Comparison of ENCODE assay signal across 23 mouse cellular contexts in genomic region chr13:15879576-15879975, GRCm38 (mm10).
DNase-seq lines count a peak whose midpoint lies in the region; ATAC-seq and TF ChIP-seq lines count a peak whose summit lies in the region.
"Had no signal": no experiment of that assay in that cellular context is flagged by ENCODE, and none has a peak within 500 bp of the region (broad histone marks: within the 10 kb centered on the region; RNA-seq: fewer than 3 reads in every experiment).

No protein-coding gene starts in this region.

- in situ Hi-C loops in Patski (cut with MboI; ENCODE audit: low pct_unique_long_range_greater_than_20kb), result loop anchor here (10.0 kb wide), 1 partner anchor 125 kb away; no protein-coding TSS in a partner anchor

- H3K36me3 ChIP-seq in kidney, postnatal 0 days (ENCODE audit: insufficient read depth, low read length), result no peaks in the 10 kb centered on the region
- H3K36me3 ChIP-seq in myocyte (ENCODE audit: control insufficient read depth, insufficient read depth), result no peaks in the 10 kb centered on the region
- H3K36me3 ChIP-seq: embryonic facial prominence, embryonic 10.5 days; embryonic facial prominence, embryonic 12.5 days; forebrain, embryonic 10.5 days; forebrain, embryonic 12.5 days had no signal

- H3ac ChIP-seq in myocyte (ENCODE audit: control insufficient read depth, insufficient read length), result no peak overlapping the region

- TF ChIP-seq POLR2A in myocyte (IDR thresholded peaks at IDR 0.05; ENCODE audit: insufficient read length, low read depth), result no peak

- H3K27ac ChIP-seq in kidney, postnatal 0 days, result no peak overlapping the region
- H3K27ac ChIP-seq: embryonic facial prominence, embryonic 10.5 days; embryonic facial prominence, embryonic 12.5 days; forebrain, embryonic 10.5 days; forebrain, embryonic 12.5 days had no signal

- H3K4me2 ChIP-seq in kidney, postnatal 0 days (ENCODE audit: low read length), result no peak overlapping the region
- H3K4me2 ChIP-seq in myocyte (ENCODE audit: low read depth), result no peak overlapping the region
- H3K4me2 ChIP-seq: embryonic facial prominence, embryonic 12.5 days; forebrain, embryonic 12.5 days had no signal

- POLR2A ChIA-PET in Patski (lab: Charles Lee), result interaction anchor here (0.6 kb wide), 1 partner anchor 108 kb away, joined by 3 read pairs; no protein-coding TSS in a partner anchor

- H3K79me2 ChIP-seq in myocyte (ENCODE audit: control insufficient read depth, insufficient read depth), result no peaks in the 10 kb centered on the region

- TF ChIP-seq CTCF in kidney, postnatal 0 days (IDR thresholded peaks at IDR 0.05; ENCODE audit: low read depth), result no peak
- no peak for TF ChIP-seq CTCF in Patski (IDR thresholded peaks at IDR 0.05)

- DNase-seq in kidney, postnatal 0 days (ENCODE audit: low spot score), result peak; percentile 62
- no peak for DNase-seq in kidney, postnatal 36 days
- DNase-seq in 3T3-L1 (ENCODE audit: low read depth, low spot score) (peak; percentile 62), Patski (ENCODE audit: low read depth, low spot score) (no peak)
- no peak for DNase-seq in adrenal gland, postnatal 4 days (ENCODE audit: low spot score in 2 of 2)
- DNase-seq in kidney, adult 8-10 months, result no peak
- DNase-seq: adrenal gland, adult 8-10 months; adrenal gland, postnatal 14 days; B cell, adult 2 months; cerebellum, adult 11-12 months; cerebellum, adult 2 months; cerebellum, adult 9-10 months; cerebellum, postnatal 10 days; cerebellum, postnatal 25 days had no signal

- ATAC-seq in kidney, postnatal 0 days (replicated peaks; ENCODE audit: low FRiP score, low read depth), result no peak
- peak; percentile 42 for ATAC-seq in Patski
- ATAC-seq: activated CD4-positive, CD25-positive, alpha-beta regulatory T cell, adult 4 months; forebrain, embryonic 14.5 days; forebrain, embryonic 16.5 days had no signal

- H3K9me3 ChIP-seq in kidney, postnatal 0 days (replicated peaks; ENCODE audit: low read length), result no peaks in the 10 kb centered on the region
- H3K9me3 ChIP-seq: embryonic facial prominence, embryonic 10.5 days; embryonic facial prominence, embryonic 12.5 days; forebrain, embryonic 10.5 days; forebrain, embryonic 12.5 days had no signal

- H3K4me1 ChIP-seq in kidney, postnatal 0 days (replicated peaks; ENCODE audit: insufficient read depth, low read length), result no peaks in the 10 kb centered on the region
- H3K4me1 ChIP-seq: embryonic facial prominence, embryonic 10.5 days; embryonic facial prominence, embryonic 12.5 days; forebrain, embryonic 10.5 days; forebrain, embryonic 12.5 days had no signal

- H3K27me3 ChIP-seq in kidney, postnatal 0 days (ENCODE audit: insufficient read depth, low read length), result no peaks in the 10 kb centered on the region
- H3K27me3 ChIP-seq in Patski (no peaks in the 10 kb centered on the region), myocyte (ENCODE audit: control insufficient read depth, insufficient read depth, insufficient read length) (no peaks in the 10 kb centered on the region)
- H3K27me3 ChIP-seq: embryonic facial prominence, embryonic 12.5 days; forebrain, embryonic 12.5 days had no signal

- CTCF ChIA-PET in Patski (lab: Charles Lee), result interaction anchor here (0.8 kb wide), 1 partner anchor 590 kb away, joined by 3 read pairs; no protein-coding TSS in a partner anchor

- no peak overlapping the region for H3K4me3 ChIP-seq in kidney, postnatal 0 days (replicated peaks; ENCODE audit: low read depth, low read length)
- no peak overlapping the region for H3K4me3 ChIP-seq in myocyte
- H3K4me3 ChIP-seq: embryonic facial prominence, embryonic 10.5 days; embryonic facial prominence, embryonic 12.5 days; erythroblast, embryonic 14.5 days; forebrain, embryonic 10.5 days; forebrain, embryonic 12.5 days had no signal

- no peak overlapping the region for H3K9ac ChIP-seq in kidney, postnatal 0 days (ENCODE audit: low read depth, low read length)
- H3K9ac ChIP-seq: embryonic facial prominence, embryonic 12.5 days; forebrain, embryonic 12.5 days had no signal

TF ChIP-seq in myocyte, 11 proteins besides CTCF, POLR2A, EP300 and RAD21:
- TF ChIP-seq USF1 (IDR thresholded peaks at IDR 0.05; ENCODE audit: low read depth), result peak; percentile 26
- TF ChIP-seq E2F4 (IDR thresholded peaks at IDR 0.05; ENCODE audit: insufficient read depth), result no peak

Comparison
In these comparisons a context has a peak if more than half of its experiments do, and no peak if none do; other contexts are left out.
1. DNase-seq: peak in kidney, postnatal 0 days (single experiment) and 3T3-L1 (single experiment); none in kidney, postnatal 36 days (0 of 2), Patski (single experiment), adrenal gland, postnatal 4 days (0 of 2) and kidney, adult 8-10 months (0 of 2).